Mouse (Mus musculus) lung, embryonic 15.5 days (tissue): ENCODE measurements around the gene Brf1. TPM values are rescaled to one million over a fixed set of nuclear protein-coding genes. Genes with fewer than 3 reads are reported as not detected.
A peak's percentile ranks its signal among the peaks of the same experiment; 100 is the strongest.

Experiments used
- ATAC-seq: fragments of 200-750 bp; cut with Nextera tagmentation; 2 replicates; pipeline ENCODE4 v1.8.0; 2017; ENCODE audit warnings: moderate number of reproducible peaks, borderline replicate concordance; ENCODE audit not compliant: low FRiP score, low TSS enrichment; ENCODE audit errors: extremely low read depth
- H3K27ac ChIP-seq: fragments of 300-500 bp; sonication (generic); 2 replicates; pipeline ENCODE4 v1.5.1; 2015; ENCODE audit warnings: moderate library complexity, mild to moderate bottlenecking, inconsistent platforms
- H3K27me3 ChIP-seq: fragments of 300-500 bp; sonication (generic); 2 replicates; pipeline ENCODE4 v1.6.1; 2015; ENCODE audit warnings: inconsistent platforms
- H3K36me3 ChIP-seq: fragments of 300-500 bp; sonication (generic); 2 replicates; pipeline ENCODE4 v1.6.1; 2015; ENCODE audit warnings: inconsistent platforms
- H3K4me1 ChIP-seq: fragments of 300-500 bp; sonication (generic); 2 replicates; pipeline ENCODE4 v1.6.1; 2015; ENCODE audit warnings: inconsistent platforms
- H3K4me2 ChIP-seq: fragments of 300-500 bp; sonication (generic); 2 replicates; pipeline ENCODE4 v1.6.1; 2015; ENCODE audit warnings: inconsistent platforms, mild to moderate bottlenecking, moderate library complexity
- H3K4me3 ChIP-seq: fragments of 300-500 bp; sonication (generic); 2 replicates; pipeline ENCODE4 v1.5.1; 2015; ENCODE audit warnings: mild to moderate bottlenecking, inconsistent platforms
- H3K9ac ChIP-seq: fragments of 300-500 bp; sonication (generic); 2 replicates; pipeline ENCODE4 v1.6.1; 2015; ENCODE audit warnings: inconsistent platforms
- H3K9me3 ChIP-seq: fragments of 300-500 bp; sonication (generic); 2 replicates; pipeline ENCODE4 v1.6.1; 2016; ENCODE audit warnings: inconsistent platforms
- WGBS: fragments of 180-500 bp; shearing (Covaris S2); methylation state at CpG from one replicate; pipeline ENCODE4 v1.1.7; 2015; 5-methylcytosine and 5-hydroxymethylcytosine counted together
- polyA plus RNA-seq: library from polyadenylated mRNA; unstranded; fragments of >200 nt; fragmentation: Nextera tagmentation; extraction: Ambion mirVana; gene quantifications from 2 replicates; pipeline ENCODE4 v1.2.1, GENCODE M21; 2015

Brf1 gene
- polyA plus RNA-seq, 1 experiment from 2014 or later, result 63.3 TPM

DNA sequence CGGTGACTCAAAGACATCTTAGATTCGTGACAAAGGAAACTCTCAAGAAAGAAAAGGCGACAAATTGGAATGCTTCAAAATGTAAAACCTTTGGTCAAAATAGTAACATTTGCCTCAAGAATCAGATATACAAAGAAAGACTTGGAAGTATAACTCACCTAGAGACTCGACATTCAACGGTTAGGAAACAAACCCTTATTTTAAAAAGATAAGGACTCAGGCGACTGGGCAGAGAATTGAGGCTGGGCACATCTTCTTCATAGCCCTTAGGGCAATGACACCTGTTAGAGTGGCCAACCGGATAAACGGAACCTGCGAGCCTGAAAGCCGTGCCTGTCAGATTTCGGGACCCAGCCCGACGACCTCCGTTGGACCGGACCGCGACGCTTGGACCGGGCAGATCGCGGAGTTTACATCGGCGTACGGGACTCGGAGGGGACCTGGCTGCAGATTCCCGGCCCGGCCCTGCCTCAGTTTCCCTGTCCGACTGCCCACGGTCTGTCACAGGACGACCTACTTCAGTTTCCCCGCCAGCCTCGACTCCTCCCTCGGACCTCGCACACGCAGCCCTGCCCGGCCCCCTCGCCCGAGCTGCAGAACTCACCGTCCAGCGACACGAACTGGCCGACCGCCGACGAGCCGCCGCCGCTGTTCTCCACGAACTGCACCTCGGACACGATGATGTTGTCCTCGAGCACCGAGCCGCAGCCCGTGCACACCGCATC is 773 bp downstream of the Brf1 start:
- Histone ChIP-seq H3K9ac (peak overlapping the region; percentile 95), H3K4me1 (peaks cover 24% of the 10 kb centered on the region), H3K4me2 (peak overlapping the region; percentile 61), H3K27me3 (no peaks in the 10 kb centered on the region), H3K9me3 (no peaks in the 10 kb centered on the region), H3K4me3 (peak overlapping the region; percentile 87), H3K36me3 (0 out of 2 replicates have a peak, but pooled peaks cover 5% of the 10 kb centered on the region), H3K27ac (peak overlapping the region; percentile 96)
- under 1% methylated on average over 56 of the region's 56 CpGs for WGBS
- no peak for ATAC-seq

DNA sequence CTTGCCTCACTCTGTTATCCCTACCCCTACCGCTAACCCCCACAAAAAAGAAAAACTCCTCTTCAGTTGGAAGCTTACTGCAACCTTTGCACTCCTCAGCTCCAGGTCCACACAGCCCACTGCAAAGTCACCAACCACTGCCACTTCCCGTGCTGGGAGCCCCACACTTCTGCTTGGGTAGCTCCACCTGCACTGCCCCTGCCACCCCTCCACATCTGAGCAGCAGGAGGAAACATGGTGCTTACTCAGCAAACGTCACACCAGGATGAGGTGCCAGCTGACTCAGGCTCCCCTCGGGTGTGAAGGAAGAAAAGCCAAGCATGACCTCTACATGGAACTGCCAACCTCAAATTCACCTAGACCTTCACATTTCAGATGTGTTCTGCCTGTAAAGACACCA is 6.4 kb downstream of the Brf1 start:
- WGBS, result 61% methylated on average over 4 of the region's 4 CpGs
- Histone ChIP-seq H3K4me3 (no peak overlapping the region), H3K4me1 (peaks cover 12% of the 10 kb centered on the region), H3K27ac (no peak overlapping the region), H3K4me2 (no peak overlapping the region), H3K9me3 (no peaks in the 10 kb centered on the region), H3K36me3 (peaks cover 22% of the 10 kb centered on the region), H3K9ac (no peak overlapping the region), H3K27me3 (no peaks in the 10 kb centered on the region)
- ATAC-seq, result no peak

DNA sequence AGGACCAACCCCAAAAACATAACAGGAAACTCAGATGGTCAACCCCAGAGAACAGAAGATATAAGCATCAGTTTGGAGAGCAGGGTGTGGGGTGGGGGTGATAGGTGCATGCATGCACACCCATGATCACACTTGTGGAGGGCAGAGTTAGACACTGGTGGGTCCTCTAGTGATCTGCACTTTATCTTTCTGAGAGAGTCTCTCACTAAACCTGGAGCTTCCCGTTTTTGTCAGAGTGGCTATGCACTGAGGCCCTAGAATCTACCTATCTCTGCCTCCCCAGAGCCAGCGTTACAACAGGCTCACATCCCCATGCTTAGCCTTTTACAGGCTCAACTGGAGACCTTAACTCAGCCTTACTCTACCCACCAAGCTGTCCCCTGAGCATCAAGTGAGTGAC is 9.1 kb downstream of the Brf1 start:
- ATAC-seq, result no peak
- H3K36me3 ChIP-seq, result peaks cover 37% of the 10 kb centered on the region

DNA sequence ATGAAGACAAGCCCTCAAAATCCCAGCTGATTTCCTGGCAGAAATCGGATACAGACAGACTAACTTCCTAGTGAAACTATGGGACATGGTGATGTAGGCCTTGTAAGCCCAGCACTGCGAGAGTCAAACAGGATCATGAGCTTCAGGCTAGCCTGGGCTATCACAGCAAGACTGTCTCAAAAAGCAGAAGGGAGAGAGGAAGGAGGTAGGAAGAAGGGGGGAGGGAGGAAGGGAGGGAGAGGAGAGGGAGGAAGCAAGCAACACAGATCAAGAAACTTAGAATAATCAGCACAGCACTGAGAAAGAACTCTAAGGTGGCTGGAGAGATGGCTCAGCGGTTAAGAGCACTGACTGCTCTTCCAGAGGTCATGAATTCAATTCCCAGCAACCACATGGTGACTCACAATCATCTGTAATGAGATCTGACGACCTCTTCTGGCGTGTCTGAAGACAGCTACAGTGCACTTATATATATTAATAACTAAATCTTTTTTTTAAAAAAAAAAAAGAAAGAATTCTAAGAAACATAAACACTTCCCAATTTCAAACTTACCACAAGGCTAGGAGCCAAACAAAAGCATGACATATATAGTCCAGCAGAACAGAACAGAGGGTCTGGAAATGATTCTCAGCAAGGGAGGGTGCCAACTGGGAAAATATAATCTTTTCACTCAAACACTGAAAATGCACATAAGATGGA is 9.6 kb downstream of the Brf1 start:
- Histone ChIP-seq H3K4me1 (no peaks in the 10 kb centered on the region), H3K27me3 (no peaks in the 10 kb centered on the region), H3K9me3 (no peaks in the 10 kb centered on the region), H3K4me2 (no peak overlapping the region), H3K9ac (no peak overlapping the region), H3K27ac (no peak overlapping the region), H3K4me3 (no peak overlapping the region), H3K36me3 (peaks cover 42% of the 10 kb centered on the region)
- WGBS, result 79% methylated on average over 5 of the region's 5 CpGs
- no peak for ATAC-seq

More for the DNA sequence above, 9.1 kb downstream of the Brf1 start:
- Histone ChIP-seq H3K4me3 (no peak overlapping the region), H3K4me2 (no peak overlapping the region), H3K9me3 (no peaks in the 10 kb centered on the region), H3K27ac (no peak overlapping the region), H3K4me1 (no peaks in the 10 kb centered on the region), H3K27me3 (no peaks in the 10 kb centered on the region), H3K9ac (no peak overlapping the region)
- 82% methylated on average over 2 of the region's 2 CpGs for WGBS

DNA sequence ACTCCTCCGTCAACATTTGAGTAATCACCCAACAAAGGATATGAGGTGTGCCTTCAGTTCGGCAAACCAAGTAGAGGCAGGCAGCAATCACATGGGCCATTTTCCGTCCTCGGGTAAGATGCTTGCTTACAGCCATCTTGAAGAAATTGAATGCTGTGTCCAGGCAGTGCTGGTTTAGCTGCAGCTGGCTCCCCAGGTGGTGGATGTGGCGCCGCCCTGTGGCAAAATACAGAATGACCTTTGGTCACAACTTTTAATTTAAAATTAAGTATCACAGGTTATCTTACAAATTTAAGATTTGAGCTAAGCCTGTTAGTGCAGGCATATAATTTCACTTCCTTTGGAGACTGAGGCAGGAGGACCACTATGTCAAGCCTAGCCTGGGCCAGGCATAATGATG is 12.6 kb downstream of the Brf1 start:
- no peak overlapping the region for H3K9ac ChIP-seq
- no peak for ATAC-seq
- H3K27ac ChIP-seq, result no peak overlapping the region
- no peaks in the 10 kb centered on the region for H3K9me3 ChIP-seq
- peaks cover 53% of the 10 kb centered on the region for H3K36me3 ChIP-seq
- no peak overlapping the region for H3K4me2 ChIP-seq
- no peaks in the 10 kb centered on the region for H3K27me3 ChIP-seq
- no peaks in the 10 kb centered on the region for H3K4me1 ChIP-seq
- H3K4me3 ChIP-seq, result no peak overlapping the region
- WGBS, result 61% methylated on average over 6 of the region's 6 CpGs

- no peak for ATAC-seq
- no peak overlapping the region for H3K4me3 ChIP-seq
- no peaks in the 10 kb centered on the region for H3K9me3 ChIP-seq
- WGBS, result 87% methylated on average over 6 of the region's 6 CpGs
- peaks cover 64% of the 10 kb centered on the region for H3K36me3 ChIP-seq
- no peak overlapping the region for H3K27ac ChIP-seq
- no peaks in the 10 kb centered on the region for H3K4me1 ChIP-seq
- H3K9ac ChIP-seq, result no peak overlapping the region
- H3K4me2 ChIP-seq, result no peak overlapping the region
- no peaks in the 10 kb centered on the region for H3K27me3 ChIP-seq
Measured at GRCm38 (mm10) chr12:112985346-112985745, 15.2 kb downstream of the Brf1 start.

DNA sequence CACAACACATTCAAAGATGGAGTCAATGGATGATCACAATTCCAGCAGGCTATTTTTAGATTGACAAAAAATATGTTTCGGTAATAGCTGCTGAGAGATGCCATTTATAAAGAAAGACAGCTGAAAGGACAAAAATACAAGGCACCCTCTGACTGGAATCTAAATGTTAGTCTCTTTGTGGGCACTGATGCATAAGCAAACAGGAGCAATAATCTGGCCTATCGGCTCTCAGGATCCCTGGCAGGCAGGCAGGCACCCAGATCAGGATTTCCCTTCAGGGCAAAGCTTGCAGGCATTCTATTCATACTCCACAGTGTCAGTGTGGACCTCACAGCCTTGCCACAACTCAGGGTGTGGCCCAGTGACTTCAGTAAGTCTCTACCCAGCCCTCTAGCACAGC is 18.5 kb downstream of the Brf1 start:
- Histone ChIP-seq H3K9ac (no peak overlapping the region), H3K4me3 (no peak overlapping the region), H3K27ac (no peak overlapping the region), H3K4me1 (peaks cover 6% of the 10 kb centered on the region), H3K36me3 (peaks cover 75% of the 10 kb centered on the region), H3K27me3 (no peaks in the 10 kb centered on the region), H3K9me3 (no peaks in the 10 kb centered on the region), H3K4me2 (no peak overlapping the region)
- ATAC-seq, result no peak
- WGBS, result 85% methylated on average over 2 of the region's 2 CpGs

GRCm38 (mm10) chr12:112977156-112977555 is 23.3 kb downstream of the Brf1 start:
- no peak for ATAC-seq
- H3K4me3 ChIP-seq, result peak overlapping the region; percentile 71
- no peaks in the 10 kb centered on the region for H3K9me3 ChIP-seq
- H3K27me3 ChIP-seq, result no peaks in the 10 kb centered on the region
- H3K4me2 ChIP-seq, result peak overlapping the region; percentile 85
- peak overlapping the region; percentile 88 for H3K9ac ChIP-seq
- H3K4me1 ChIP-seq, result peaks cover 15% of the 10 kb centered on the region
- WGBS, result 37% methylated on average over 12 of the region's 12 CpGs
- H3K36me3 ChIP-seq, result peaks cover 58% of the 10 kb centered on the region
- H3K27ac ChIP-seq, result peak overlapping the region; percentile 93

GRCm38 (mm10) chr12:112976371-112977073 is 24.0 kb downstream of the Brf1 start, which contains the start of gene Btbd6:
Gene Btbd6, plus strand, starts transcription at chr12:112976482.
- Histone ChIP-seq H3K4me1 (peaks cover 15% of the 10 kb centered on the region), H3K36me3 (peaks cover 58% of the 10 kb centered on the region), H3K27me3 (no peaks in the 10 kb centered on the region), H3K4me3 (peak within 1 kb of the TSS; percentile 71), H3K9me3 (no peaks in the 10 kb centered on the region), H3K4me2 (peak within 1 kb of the TSS; percentile 85), H3K9ac (peak within 1 kb of the TSS; percentile 88), H3K27ac (peak within 1 kb of the TSS; percentile 93)
- WGBS, result under 1% methylated on average over 77 of the region's 80 CpGs
- ATAC-seq, result peak; percentile 95

- no peak overlapping the region for H3K9ac ChIP-seq
- H3K36me3 ChIP-seq, result peaks cover 58% of the 10 kb centered on the region
- H3K27ac ChIP-seq, result no peak overlapping the region
- H3K4me3 ChIP-seq, result no peak overlapping the region
- no peak for ATAC-seq
- no peak overlapping the region for H3K4me2 ChIP-seq
- no peaks in the 10 kb centered on the region for H3K27me3 ChIP-seq
- H3K9me3 ChIP-seq, result no peaks in the 10 kb centered on the region
- peaks cover 15% of the 10 kb centered on the region for H3K4me1 ChIP-seq
- WGBS, result 84% methylated on average over 9 of the region's 9 CpGs
Measured at GRCm38 (mm10) chr12:112974736-112975135, 25.8 kb downstream of the Brf1 start.

GRCm38 (mm10) chr12:112969616-112970015 is 30.9 kb downstream of the Brf1 start:
- Histone ChIP-seq H3K4me2 (no peak overlapping the region), H3K9ac (no peak overlapping the region), H3K27ac (no peak overlapping the region), H3K27me3 (no peaks in the 10 kb centered on the region), H3K4me3 (no peak overlapping the region), H3K9me3 (no peaks in the 10 kb centered on the region), H3K36me3 (peaks cover 90% of the 10 kb centered on the region), H3K4me1 (no peaks in the 10 kb centered on the region)
- 93% methylated on average over 6 of the region's 6 CpGs for WGBS
- ATAC-seq, result no peak

GRCm38 (mm10) chr12:112968943-112969342 is 31.6 kb downstream of the Brf1 start:
- H3K4me2 ChIP-seq, result no peak overlapping the region
- H3K27ac ChIP-seq, result no peak overlapping the region
- no peaks in the 10 kb centered on the region for H3K4me1 ChIP-seq
- no peak overlapping the region for H3K4me3 ChIP-seq
- no peak overlapping the region for H3K9ac ChIP-seq
- peaks cover 97% of the 10 kb centered on the region for H3K36me3 ChIP-seq
- ATAC-seq, result no peak
- H3K27me3 ChIP-seq, result no peaks in the 10 kb centered on the region
- WGBS, result 54% methylated on average over 8 of the region's 8 CpGs
- H3K9me3 ChIP-seq, result no peaks in the 10 kb centered on the region
